ENCODE assay signal across 8 mouse cellular contexts in genomic region chr4:151861471-151861805, GRCm38 (mm10). TPM values are rescaled to one million over a fixed set of nuclear protein-coding genes. Genes with fewer than 3 reads are reported as not detected.
DNase-seq lines count a peak whose midpoint lies in the region; ATAC-seq and TF ChIP-seq lines count a peak whose summit lies in the region.

No protein-coding gene starts in this region.

- DNase-seq in layer of hippocampus, postnatal 25 days (ENCODE audit: extremely low spot score in 1 of 2, low spot score in 1 of 2) = peak; percentile 99 to 100
- no peak for DNase-seq in layer of hippocampus, adult 11-12 months (ENCODE audit: low spot score)
- no peak for DNase-seq in midbrain, embryonic 10.5 days (ENCODE audit: low spot score)
- DNase-seq in frontal cortex, postnatal 25 days (ENCODE audit: low spot score in 2 of 2) = no peak
- DNase-seq in gastrocnemius, postnatal 36 days = no peak
- no peak for DNase-seq in layer of hippocampus, postnatal 14 days (ENCODE audit: low spot score in 2 of 2)

- H3K27me3 ChIP-seq in heart, embryonic 16.5 days (ENCODE audit: control insufficient read depth, insufficient read depth, low read length) = 0 out of 2 replicates have a peak, but pooled peaks cover 3% of the 10 kb centered on the region
- H3K27me3 ChIP-seq in midbrain, embryonic 10.5 days (ENCODE audit: low read depth, poor library complexity, severe bottlenecking) = no peaks in the 10 kb centered on the region

- no peak for ATAC-seq in heart, embryonic 16.5 days (replicated peaks; ENCODE audit: extremely low read depth, insufficient read depth, low FRiP score)

- no peak for TF ChIP-seq CTCF in bone marrow macrophage, adult 2 months (IDR thresholded peaks at IDR 0.05; ENCODE audit: low read depth, low read length)

- intact Hi-C loops in gastrocnemius, postnatal 36 days (cut with DNase I) = loop anchor here (5.0 kb wide), 1 partner anchor 41 kb away; no protein-coding TSS in a partner anchor

- no peak overlapping the region for H3K27ac ChIP-seq in bone marrow macrophage, adult 2 months (ENCODE audit: insufficient read depth, low read depth, low read length)
- H3K27ac ChIP-seq in heart, embryonic 16.5 days (ENCODE audit: low read length) = peak overlapping the region; percentile 87
- H3K27ac ChIP-seq in midbrain, embryonic 10.5 days (replicated peaks) = peak overlapping the region; percentile 90

- no peak for TF ChIP-seq POLR2A in bone marrow macrophage, adult 2 months (IDR thresholded peaks at IDR 0.05; ENCODE audit: borderline replicate concordance, low read depth, low read length)

- peak overlapping the region; percentile 91 for H3K9ac ChIP-seq in heart, embryonic 16.5 days (ENCODE audit: low read length)

- H3K4me2 ChIP-seq in heart, embryonic 16.5 days (ENCODE audit: low read depth, low read length) = peak overlapping the region; percentile 97

- H3K36me3 ChIP-seq in heart, embryonic 16.5 days (ENCODE audit: control insufficient read depth, insufficient read depth) = no peaks in the 10 kb centered on the region
- peaks cover 14% of the 10 kb centered on the region for H3K36me3 ChIP-seq in midbrain, embryonic 10.5 days

- peak overlapping the region; percentile 80 for H3K4me3 ChIP-seq in bone marrow macrophage, adult 2 months (ENCODE audit: insufficient read depth, low read length)
- peak overlapping the region; percentile 87 for H3K4me3 ChIP-seq in heart, embryonic 16.5 days (ENCODE audit: low read length)
- peak overlapping the region; percentile 83 for H3K4me3 ChIP-seq in midbrain, embryonic 10.5 days

- no peaks in the 10 kb centered on the region for H3K9me3 ChIP-seq in heart, embryonic 16.5 days (replicated peaks; ENCODE audit: control insufficient read depth, low read length)
- H3K9me3 ChIP-seq in midbrain, embryonic 10.5 days (replicated peaks) = no peaks in the 10 kb centered on the region

- peaks cover 23% of the 10 kb centered on the region for H3K4me1 ChIP-seq in bone marrow macrophage, adult 2 months (ENCODE audit: control insufficient read depth, insufficient read depth, low read length)
- peaks cover 21% of the 10 kb centered on the region for H3K4me1 ChIP-seq in heart, embryonic 16.5 days (ENCODE audit: control insufficient read depth, insufficient read depth, low read length)
- peaks cover 26% of the 10 kb centered on the region for H3K4me1 ChIP-seq in midbrain, embryonic 10.5 days

- WGBS in heart, embryonic 16.5 days = 1% methylated on average over 50 of the region's 58 CpGs
- WGBS in midbrain, embryonic 10.5 days = 1% methylated on average over 31 of the region's 58 CpGs

RNA-seq across cellular contexts. Expression of gene Camta1, which starts 0.2 kb away (rescaled TPM):
- total RNA-seq in layer of hippocampus, postnatal 25 days (2021) = 100 to 1,000 TPM; 244 to 251 TPM
- 26.3 and 40.7 TPM in 2 replicates for polyA plus RNA-seq in bone marrow macrophage, adult 2 months (2012; ENCODE audit: insufficient read depth, insufficient read length, missing spikeins)
- polyA plus RNA-seq in heart, embryonic 16.5 days (2015; fragmentation: Nextera tagmentation; extraction: Ambion mirVana) = 141 and 142 TPM in 2 replicates
- 137 and 141 TPM in 2 replicates for polyA plus RNA-seq in midbrain, embryonic 10.5 days (2016; fragmentation: Nextera tagmentation; extraction: Ambion mirVana)
- total RNA-seq in gastrocnemius, postnatal 36 days (2021) = 100 to 1,000 TPM in 1 of 2 experiments, 10 to 100 TPM in 1; 93.4 to 109 TPM
- 100 to 1,000 TPM; 230 to 235 TPM for total RNA-seq in layer of hippocampus, postnatal 14 days (2021)

Comparison
In these comparisons a context has a peak if more than half of its experiments do, and no peak if none do; other contexts are left out.
1. DNase-seq: peak in layer of hippocampus, postnatal 25 days (2 of 2); none in layer of hippocampus, adult 11-12 months (single experiment), midbrain, embryonic 10.5 days (single experiment), frontal cortex, postnatal 25 days (0 of 2), gastrocnemius, postnatal 36 days (0 of 2) and layer of hippocampus, postnatal 14 days (0 of 2).
2. Peak in every context shown above with its lines, with median percentiles within 50 percentile points of each other: H3K4me3 ChIP-seq.